Mouse (Mus musculus): Measurements from ENCODE around the gene E330009J07Rik.

Gene E330009J07Rik

DNA sequence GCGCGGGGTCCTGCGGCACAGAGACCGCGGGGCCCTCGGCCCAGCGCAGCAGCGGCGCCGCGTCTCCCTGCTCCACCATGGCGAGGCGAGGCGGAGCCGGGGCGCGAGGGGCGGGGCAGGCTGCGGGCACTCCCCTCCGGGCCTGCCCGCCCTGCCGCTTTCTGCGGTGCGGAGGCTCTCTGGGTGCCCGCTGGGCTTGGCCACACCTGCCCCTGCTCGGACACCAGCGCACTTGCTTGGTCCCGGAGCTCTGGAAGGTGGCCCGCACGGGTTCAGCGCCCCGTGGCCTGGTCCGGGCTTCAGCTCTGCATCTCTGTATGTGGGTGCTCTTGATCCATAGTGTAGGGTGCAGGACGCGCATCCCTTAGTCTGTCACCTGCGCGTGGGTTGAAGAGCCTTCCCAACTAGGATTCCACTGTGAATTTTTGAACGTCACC lies at the start of gene E330009J07Rik:
E330009J07Rik (minus strand) TSS at position 89 of the 437 bp plus-strand sequence.
- in situ Hi-C loops (cut with MboI) = no loop called here

DNA sequence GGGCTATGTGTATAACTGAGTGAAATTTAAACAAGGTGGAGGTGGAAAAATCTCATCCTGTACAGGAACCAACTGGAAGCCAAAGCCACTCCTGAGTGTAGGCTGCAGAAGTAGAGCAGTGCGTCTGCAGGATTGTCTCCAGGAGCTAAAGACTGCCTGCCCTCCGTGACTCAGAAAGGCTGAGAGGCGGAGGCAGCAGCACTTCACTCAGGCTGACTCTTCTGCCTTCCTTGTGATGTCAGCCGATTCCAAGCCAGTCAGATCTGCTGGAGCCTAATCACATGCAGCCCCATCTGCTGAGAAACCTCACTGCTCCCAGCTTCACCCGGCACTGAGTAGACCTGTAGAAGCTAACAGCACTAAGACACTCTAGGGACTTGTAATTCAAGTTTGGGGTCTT lies 46.4 kb upstream of the E330009J07Rik start:
- in situ Hi-C loops (cut with MboI) = loop anchor here (25.0 kb wide), 1 partner anchor 205 kb away; no protein-coding TSS in a partner anchor

DNA sequence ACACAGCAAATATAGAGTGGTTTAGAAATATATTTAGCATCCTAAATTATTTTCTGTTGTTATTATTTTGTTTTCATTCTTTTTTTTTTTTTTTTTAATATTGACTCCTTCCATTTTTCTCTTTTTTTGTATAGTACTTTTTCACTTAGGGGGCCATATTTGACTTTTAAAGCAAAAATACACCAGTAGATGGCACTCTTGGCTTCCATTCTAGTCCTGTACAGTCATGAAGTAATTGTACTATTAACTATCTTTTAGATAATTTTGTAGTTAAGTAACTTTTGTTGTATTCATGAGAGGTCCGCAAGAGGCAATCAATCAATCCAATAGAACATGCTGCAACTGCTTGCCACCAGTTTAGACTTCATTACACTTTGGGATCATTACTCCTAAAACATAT lies 43.8 kb upstream of the E330009J07Rik start:
- in situ Hi-C loops (cut with MboI) = loop anchor here (25.0 kb wide), 1 partner anchor 208 kb away; no protein-coding TSS in a partner anchor

DNA sequence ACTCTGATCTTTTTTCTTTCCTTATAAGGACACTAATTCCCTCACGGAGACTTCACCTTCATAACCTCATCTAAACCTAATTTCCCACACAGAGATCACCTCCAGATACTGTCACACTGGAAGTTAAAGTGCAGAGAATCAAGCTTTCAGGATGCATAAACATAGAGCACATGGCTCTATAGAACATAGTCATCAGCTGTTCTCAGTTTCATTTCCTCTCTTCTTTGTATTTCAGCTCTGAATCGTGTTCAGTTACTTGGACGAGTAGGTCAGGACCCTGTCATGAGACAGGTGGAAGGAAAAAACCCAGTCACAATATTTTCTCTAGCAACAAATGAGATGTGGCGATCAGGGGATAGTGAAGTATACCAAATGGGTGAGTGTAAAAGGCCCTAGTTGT lies 40.2 kb upstream of the E330009J07Rik start:
- in situ Hi-C loops (cut with MboI) = loop anchor here (25.0 kb wide), 1 partner anchor 211 kb away; no protein-coding TSS in a partner anchor

DNA sequence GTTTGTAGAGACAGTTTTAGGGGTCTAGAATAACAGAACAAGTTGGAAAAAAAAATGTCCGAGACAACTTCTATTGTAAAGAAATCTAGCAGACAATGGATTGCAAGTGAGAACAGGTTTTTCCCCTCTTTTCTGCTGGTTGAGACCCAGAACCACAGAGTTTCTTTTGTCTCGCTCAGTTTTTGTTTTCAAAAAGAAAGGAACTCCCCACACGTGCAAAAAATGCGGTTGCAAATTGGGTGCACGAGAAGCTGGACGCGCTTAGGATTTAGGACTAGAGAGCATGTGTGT lies 35.7 kb upstream of the E330009J07Rik start:
- in situ Hi-C loops (cut with MboI) = no loop called here

DNA sequence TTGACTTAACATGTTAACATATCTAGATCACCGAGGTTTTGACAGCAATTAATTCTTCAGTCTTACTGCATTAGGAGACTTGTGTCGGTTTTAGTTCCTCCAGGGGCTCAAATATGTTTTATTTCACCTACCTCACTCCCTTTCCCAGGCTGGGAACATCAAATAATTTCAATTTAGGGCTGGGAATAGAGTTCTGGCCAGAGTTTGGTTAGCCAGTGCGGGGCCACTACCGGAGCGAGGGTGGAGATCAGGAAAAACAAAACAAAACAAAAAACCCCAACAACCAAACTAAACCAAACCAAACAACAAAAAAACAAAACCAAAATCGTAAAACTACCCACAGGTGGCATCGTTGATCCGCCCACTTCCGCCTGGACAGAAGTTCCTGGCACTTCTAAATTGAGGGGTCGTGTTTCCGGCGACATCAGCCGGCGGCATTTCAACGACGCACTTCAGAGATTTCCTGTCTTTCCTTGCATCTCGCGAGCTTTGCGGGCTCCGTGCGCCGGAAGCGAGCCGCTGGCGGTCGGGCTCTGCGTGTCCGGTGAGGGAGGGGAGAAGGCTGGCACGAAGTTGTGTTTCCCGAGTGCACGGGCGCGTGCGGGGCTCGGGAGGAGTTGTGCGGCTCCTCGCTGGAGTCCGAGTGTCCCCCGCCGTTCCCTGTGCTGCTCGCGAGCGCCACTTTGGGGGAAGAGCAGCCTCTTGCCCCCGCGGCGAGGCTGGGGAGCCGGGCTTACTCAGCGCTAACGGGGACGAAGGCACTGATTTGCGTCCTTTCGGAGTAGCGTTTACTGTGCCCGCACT lies 35.2 kb upstream of the E330009J07Rik start, which contains the start of gene Ssbp1:
Ssbp1 (plus strand) TSS at position 437 of the 804 bp plus-strand sequence.
- in situ Hi-C loops (cut with MboI) = no loop called here

DNA sequence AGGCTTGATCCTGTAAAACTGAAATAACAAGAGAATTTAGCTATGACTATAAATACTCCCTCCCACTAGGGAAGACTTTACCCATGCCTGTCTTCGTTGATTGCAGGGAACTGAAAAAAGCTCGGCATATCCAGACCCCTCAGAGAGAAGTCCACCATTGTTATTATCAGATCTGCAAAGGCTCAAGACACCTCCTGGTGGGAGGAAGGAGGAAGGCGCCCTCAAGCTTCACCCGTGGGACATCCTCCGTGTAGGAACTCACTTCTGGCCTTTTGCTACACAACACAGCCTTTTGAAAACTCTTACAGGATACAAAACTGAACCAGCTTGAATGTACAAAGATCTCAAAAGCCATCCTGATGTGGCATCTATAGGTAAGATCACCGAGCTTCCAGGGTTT lies 29.8 kb upstream of the E330009J07Rik start:
- in situ Hi-C loops (cut with MboI) = no loop called here

DNA sequence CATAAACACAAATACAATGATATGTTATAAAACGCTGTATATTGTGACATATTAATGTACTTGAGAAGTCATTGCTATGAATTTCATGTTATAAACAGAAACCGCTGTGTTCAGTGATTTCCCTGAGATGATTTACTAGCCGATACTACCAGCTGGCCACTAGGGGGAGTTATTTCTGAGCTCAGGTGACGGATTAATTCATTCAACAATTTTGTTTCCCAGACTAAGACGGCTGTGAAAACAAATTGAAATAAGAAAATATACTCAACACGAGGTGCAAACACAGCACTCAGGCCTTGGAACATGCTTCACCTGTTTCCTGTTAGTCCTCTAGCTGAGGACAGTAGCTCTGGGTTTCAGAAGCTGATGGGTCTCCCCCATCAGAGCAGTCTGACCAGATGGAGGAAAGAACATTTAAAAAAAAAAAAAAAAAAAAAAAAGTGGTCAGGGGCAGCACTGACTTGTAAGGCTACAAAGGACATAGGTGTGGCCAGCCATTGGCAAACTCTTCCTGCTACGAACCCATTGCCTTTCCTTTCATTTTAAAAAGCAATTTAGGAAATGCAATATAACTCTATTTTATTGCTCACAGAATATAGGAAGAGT lies 18.6 kb upstream of the E330009J07Rik start:
- in situ Hi-C loops (cut with MboI) = no loop called here

DNA sequence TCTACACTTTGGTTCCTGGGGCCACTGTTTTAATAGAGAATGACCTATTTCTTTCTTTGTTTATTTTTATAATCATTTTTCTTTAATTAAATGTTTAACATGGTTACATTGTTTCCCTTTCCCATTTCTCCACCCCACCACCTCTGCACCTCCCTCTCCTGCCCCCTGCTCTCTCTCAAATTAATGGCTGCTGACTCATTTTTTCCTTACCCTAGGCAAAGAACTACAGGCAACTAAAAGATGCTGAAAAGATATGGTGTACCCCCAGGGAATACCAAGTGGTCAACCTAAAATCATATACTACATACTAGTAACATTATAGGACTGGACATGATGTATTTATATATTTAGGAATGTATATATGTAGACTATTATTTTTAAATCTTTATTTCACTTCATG lies 12.7 kb upstream of the E330009J07Rik start:
- in situ Hi-C loops (cut with MboI) = no loop called here

DNA sequence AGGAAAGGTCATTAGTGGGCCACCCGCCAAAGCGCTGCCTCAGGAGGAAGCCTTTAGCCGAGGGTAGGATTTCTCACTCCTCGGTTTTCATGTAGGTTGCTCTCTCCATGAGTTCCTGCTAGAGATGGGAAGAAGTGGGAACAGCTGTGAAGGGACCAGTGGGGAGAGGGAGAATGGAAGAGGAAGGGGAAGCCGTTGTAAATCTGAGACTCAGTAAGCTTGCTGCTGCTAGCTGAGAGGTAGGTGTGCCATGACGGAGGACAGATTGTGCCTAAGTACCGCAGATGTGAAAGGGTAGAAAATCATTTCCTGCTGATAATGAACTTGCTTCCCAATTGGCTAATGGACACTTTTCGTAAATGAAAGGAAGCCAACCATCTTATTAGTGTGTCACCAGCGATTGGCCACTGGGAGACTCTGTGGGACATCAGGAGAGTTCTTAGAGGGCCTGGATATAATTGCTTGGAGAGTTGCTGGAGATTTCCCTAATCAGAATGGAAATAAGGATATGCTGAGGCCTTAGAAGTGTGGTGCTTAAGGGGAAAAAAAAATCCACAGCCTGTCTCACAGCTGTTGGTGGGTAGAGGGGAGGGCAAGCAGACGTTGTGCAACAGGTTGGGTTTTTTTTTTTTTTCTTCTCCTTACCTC lies 7.5 kb upstream of the E330009J07Rik start:
- in situ Hi-C loops (cut with MboI) = no loop called here

DNA sequence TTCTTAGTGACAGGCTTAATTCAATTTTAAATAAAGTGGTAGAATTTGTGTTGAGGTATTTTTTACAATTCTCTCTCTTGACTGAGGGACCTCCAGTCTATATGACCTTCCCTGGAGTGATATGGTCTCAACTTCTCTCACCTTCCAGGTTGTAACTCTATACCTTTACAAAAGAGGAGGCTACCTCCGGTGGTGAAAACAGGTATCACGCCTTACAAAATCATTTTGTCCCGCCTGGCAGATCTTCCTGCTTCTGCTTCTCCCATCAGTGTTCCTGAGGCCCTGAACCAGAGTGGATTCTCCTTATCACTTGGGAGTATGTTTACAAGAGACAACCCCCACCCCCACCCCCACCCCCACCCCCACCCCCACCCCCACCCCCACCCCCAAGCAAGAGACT lies 5.8 kb upstream of the E330009J07Rik start:
- in situ Hi-C loops (cut with MboI) = no loop called here

DNA sequence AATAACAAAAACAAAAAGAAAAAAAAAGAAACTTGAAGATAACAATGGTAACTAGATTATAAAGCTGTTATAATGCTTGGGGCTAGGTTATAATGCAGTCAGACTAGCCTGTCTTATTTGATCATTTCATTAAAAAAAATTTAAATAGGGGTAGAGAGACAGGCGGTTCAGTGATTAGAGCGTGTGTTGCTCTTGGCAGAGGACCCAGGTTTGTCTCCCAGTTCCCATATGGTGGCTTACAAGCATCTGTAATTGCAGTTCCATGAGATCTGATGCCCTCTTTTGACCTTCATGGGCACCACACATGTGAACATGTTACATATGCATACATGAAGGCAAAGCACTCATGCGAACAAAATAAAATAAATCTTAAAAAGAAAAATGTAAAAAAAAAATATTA lies 5.3 kb upstream of the E330009J07Rik start:
- in situ Hi-C loops (cut with MboI) = no loop called here

DNA sequence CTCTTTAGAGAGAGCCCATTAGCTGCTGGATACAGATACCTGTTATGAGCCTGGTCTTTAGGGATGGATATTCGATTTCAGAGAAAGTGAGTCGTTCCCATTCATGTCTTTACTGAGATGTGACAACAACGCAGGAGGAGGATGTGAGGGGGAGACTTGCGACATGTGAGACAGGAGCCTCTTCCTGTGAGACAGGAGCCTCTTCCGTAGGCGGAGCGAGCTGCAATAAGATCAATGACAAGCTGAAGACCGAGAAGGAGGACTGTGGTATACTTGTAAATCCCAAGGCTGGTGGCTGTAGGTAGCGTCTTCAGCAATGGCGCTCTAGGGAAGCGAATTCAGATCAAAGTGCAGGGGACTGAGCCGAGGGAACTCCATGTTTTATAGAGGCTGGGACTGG lies 3.8 kb upstream of the E330009J07Rik start:
- in situ Hi-C loops (cut with MboI) = no loop called here

DNA sequence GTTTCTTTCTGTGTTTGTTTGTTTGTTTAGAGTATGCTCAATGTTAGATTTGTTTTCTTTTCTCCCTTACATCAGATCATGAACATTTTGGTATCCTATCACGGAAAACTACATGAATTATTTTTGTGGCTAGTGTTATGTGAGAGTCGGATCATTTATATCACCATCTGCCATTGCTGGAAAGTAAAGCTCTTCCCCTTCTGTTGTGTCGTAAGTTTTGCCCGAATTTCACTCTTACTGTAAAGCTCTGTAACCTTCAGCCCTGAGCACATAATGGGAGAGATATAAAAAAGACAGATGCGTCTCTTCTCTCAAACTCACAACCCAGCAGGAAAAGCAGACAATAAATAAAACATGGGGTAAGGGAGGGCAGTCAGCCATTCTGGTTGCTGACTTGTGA lies 3.0 kb upstream of the E330009J07Rik start, which contains the start of gene Wee2:
Wee2 (plus strand) TSS at position 153 of the 400 bp plus-strand sequence.
- in situ Hi-C loops (cut with MboI) = no loop called here

DNA sequence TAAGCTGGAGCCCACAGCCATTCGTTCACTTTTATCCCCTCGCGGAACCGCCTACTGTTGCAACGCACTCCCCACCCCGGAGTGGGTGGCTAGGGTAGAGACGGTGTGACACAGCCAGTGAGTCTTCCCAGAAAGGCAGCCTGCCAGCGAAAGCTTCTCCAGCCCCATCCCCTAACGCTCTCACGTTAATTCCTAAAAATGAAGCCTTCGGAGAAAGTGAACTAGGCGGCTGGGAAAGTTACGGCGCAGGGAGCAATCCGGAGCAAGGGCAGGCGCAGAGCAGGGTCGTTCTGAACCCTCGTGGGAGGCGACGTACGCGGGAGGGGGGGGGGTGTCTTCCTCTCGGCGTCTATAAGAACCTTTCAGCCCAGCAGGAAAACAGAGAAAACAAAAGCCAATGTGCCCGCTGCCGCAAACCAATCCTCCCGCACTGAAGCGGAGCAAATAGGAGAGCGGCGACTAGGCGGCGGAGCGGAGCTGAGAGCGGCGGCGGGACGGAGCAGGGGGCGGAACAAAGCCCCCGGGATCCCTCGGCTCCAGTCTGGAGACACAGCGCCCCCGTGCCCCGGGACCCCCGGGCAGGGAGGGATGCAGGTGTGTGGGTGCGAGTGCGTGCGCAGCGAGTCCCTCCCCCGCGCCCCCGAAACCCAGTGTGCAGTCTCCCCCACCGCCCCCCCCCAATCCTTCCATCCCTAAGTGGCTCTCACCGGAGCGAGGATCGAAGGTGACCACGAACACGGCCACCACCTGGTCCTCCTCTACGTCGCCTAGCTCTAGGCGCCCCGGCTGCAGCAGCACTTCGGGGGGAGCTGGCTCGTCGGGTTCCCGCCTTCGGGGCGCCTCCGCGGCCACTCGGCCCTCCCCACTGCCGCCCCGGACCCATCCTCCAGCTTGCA lies 536 bp downstream of the E330009J07Rik start:
- in situ Hi-C loops (cut with MboI) = no loop called here

DNA sequence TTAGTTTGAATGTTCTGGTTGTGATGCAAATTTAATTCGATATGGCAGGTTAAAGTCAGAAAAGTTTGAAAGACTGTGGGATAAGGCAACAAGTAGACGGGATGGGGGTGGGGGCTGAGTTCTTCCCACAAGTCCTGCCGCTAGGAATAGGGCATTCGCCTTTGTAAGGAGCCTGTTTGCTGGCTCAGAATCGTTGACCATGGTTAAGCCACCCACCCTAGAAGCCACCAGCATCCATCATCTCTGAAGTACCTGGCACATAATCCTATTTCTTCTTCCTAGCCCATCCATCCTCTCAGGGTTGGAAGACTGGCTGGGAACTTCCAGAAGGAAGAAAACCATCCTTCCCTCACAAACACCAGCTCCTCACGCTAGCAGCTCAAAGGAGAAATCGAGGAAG lies 1.2 kb downstream of the E330009J07Rik start:
- in situ Hi-C loops (cut with MboI) = no loop called here

DNA sequence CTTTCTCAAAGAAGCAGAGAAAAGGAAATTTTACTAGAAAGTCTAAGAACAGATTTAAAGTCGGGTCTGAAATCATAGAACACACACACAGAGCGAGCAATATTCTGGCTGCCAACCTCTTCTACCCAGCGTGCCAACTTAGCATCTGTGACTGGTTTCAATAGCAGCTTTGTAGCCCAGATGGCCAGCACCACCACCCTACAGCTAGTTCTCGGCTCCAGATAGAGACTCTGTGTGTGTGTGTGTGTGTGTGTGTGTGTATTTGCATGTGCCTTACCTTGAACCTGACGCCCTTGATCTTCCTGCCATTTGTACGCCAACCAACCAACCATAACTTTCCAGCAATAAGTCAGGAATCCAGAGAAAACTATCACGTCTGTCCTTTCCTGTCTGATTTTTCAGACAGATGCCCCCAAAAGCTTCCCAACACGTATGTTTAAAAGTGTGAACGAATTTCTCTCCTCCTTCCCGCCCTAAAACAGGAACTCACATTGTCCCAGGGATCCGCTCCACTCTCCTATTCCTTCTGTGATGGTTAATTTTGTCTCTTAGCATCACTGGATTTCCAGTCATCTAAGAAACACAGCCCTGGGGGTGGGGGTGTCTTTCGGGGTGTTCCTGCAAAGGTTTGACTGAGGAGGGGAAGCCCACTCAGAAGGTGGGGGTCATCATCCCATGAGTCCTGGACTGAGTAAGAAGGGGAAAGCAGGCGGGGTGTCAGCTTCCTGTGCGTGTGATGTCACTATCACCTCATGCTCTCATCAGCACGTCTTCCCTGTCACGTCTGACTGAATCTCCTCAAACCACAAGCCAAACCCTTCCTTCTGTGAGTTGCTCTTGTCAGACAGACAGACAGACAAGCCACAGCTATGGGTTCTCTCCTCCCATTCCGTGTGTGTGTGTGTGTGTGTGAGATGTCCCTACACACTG lies 3.3 kb downstream of the E330009J07Rik start:
- in situ Hi-C loops (cut with MboI) = no loop called here

DNA sequence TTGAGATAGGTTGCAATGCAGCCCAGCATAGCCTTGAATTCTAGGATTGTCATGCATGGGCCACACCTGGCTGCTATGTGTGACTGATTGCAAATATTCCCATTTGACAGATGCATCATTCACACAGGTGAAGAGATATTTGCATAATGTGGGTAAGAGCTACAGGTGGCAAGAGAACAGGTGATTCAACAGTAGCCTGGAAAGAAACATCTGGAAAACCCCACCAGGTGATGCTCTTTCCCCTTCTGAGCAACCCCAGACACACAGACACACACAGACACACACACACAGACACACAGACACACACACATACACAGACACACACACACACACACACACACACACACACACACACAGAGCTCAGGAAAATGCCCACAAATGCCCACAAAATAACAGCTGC lies 4.1 kb downstream of the E330009J07Rik start:
- in situ Hi-C loops (cut with MboI) = no loop called here

DNA sequence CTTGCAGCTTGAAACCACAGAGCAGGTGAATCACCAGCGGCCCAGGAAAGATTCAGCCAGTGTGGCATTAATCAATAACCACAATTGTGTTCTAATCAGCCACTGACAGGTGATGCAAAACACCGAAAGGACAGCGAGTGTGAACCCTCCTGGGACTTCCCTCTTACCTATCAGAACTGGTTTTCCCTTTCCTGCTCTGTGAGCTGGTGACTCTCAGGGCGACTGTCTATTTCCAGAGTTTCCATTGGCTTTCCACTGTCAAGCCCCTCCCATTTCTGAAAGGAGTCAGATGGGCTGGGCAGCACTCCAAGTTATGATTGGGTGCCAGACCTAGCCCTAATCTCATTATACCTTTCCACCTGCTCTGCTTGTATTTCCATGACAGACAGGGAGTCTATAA lies 4.6 kb downstream of the E330009J07Rik start:
- in situ Hi-C loops (cut with MboI) = no loop called here

DNA sequence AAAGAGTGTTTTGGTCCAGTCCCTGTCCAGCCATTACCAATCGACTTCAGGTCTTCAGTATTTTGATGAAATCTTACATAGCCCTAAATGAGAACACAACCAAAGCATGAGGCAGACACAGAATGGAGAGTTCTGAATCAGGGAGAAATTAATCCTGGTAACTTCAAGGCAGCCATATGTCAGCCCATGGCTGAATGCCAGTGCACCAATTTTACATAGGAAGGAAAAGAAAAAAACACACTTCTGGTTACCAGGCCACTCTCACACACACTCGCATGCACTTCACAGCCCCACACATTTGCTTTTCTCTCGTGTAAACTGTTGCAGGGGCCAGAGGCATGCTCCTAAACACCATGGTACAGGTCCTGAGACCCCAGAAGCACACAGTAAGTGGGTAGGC lies 5.1 kb downstream of the E330009J07Rik start:
- in situ Hi-C loops (cut with MboI) = no loop called here

DNA sequence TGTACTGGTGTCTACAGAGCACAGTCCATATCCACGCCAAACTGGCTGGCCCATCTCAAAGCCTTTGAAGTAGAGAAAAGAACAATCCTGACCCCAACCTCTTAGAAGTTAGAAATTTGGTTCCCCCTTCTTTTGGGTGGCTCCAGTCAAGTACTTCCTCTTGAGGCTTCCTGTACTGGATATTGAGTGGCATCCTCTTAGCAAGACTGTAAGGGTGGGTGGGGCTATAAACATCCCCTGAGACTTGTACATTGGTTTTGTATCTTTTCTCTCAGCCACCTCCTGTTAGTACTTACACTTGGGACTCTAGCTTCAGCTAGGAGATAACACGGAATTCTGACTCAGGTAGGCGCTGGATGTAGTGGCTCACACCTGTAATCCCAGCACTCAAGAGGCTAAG lies 5.7 kb downstream of the E330009J07Rik start:
- in situ Hi-C loops (cut with MboI) = no loop called here
